Mouse (Mus musculus) liver, postnatal 0 days (tissue): ENCODE results near the gene Phactr4.

Experiments used
- CTCF ChIP-seq: sonication (generic); IDR thresholded peaks from 2 replicates; pipeline ENCODE4 v1.5.1; 2016; ENCODE audit warnings: antibody characterized with exemption, low read depth
- EP300 ChIP-seq: IDR thresholded peaks from 2 replicates; pipeline ENCODE4 v1.6.1; 2016; ENCODE audit warnings: antibody characterized with exemption, low read depth, mild to moderate bottlenecking

GRCm38 (mm10) chr4:132415966-132416365, 6.3 kb downstream of the Phactr4 start:
- TF ChIP-seq CTCF (no peak), EP300 (peak; percentile 47)
